Mouse (Mus musculus) right cerebral cortex, postnatal 4 days (tissue): ENCODE results near the gene Atp2a2.
"Not testable (repeated sequence)": the region's sequence is repeated elsewhere in the genome, so short reads cannot be mapped to it uniquely, and the experiment has no call there.

Experiments used
- DNase-seq: peaks from one replicate; pipeline ENCODE4 v3.0.0-alpha.2; 2022

The Atp2a2 gene

GRCm38 (mm10) chr5:122493035-122493434, 9.0 kb downstream of the Atp2a2 start:
- no peak for DNase-seq

DNA sequence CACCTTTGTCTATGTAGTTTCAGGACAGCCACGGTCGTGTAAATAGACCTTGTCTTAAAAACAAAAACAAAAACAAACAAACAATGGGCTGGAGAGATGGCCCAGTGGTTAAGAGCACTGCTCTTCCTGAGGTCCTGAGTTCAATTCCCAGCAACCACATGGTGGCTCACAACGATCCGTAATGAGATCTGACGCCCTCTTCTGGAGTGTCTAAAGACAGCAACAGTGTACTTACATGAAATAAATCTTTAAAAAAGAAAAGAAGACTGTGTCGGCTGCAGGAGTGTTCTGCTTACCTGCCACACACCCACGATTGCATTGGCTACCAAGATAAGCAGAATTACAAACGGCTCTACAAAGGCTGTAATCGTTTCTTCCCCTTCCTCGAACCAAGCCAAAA, 10.6 kb downstream of the Atp2a2 start:
- no peak for DNase-seq

GRCm38 (mm10) chr5:122490148-122490547, 11.9 kb downstream of the Atp2a2 start:
- DNase-seq: no peak

DNA sequence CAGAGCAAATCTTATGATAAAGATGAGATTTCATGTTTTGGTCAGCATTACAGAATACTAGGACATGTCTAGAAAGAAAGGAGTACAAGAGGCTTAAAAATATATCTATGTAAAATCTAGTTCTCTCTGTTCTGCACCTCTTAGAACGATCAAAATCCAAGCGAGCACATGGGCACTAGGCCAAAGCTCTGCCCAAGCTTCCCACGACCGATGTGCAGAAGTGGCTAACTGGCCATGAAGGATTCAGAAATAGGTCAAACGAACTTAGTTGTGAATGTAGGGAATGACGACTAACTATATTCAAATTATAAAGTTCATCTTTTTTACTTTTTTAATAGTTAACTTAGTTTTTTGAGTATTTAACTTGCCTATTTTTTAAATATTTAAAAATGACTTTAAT, 14.2 kb downstream of the Atp2a2 start:
- DNase-seq: no peak

- DNase-seq: not testable (repeated sequence)
These were observed 15.8 kb downstream of the Atp2a2 start for GRCm38 (mm10) chr5:122486243-122486642.

DNA sequence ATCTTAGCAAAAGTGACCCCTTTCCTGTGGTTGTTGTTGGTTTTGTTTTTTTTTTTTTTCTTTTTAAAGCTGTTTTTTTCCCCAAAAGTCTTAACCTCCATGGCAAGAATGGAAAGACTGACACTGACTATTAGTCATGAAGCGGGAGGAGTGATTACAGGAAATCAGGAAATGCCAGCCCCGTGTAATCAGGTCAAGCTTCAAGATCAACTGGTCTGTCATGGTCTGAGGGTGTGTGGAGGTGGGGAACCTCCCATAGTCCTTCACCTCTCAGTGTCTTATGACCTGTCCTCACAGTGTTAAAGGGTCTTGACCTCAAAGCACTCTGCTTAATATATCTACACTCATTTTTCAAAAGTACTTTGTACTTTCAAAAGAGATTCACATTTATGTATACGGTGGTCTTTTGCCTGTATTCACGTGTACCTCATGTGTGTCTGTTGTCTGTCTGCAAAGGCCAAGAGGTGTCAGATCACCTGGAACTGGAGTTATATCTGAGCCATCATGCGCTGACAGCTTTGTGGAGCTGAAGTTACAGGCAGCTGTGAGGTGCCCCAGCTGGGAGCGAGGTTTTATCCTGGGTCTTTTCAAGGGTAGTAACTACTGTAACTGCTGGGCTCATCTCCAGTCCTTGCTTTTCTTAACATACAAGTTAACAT, 19.2 kb downstream of the Atp2a2 start:
- DNase-seq: no peak

- DNase-seq: no peak
These were observed 20.2 kb downstream of the Atp2a2 start for GRCm38 (mm10) chr5:122481844-122482243.

- DNase-seq: no peak
These were observed 22.9 kb downstream of the Atp2a2 start for GRCm38 (mm10) chr5:122479131-122479530.

GRCm38 (mm10) chr5:122477492-122477891, 24.5 kb downstream of the Atp2a2 start:
- no peak for DNase-seq

- no peak for DNase-seq
These were observed 25.9 kb downstream of the Atp2a2 start for GRCm38 (mm10) chr5:122476078-122476477.

GRCm38 (mm10) chr5:122474643-122475363, 27.2 kb downstream of the Atp2a2 start:
- no peak for DNase-seq

DNA sequence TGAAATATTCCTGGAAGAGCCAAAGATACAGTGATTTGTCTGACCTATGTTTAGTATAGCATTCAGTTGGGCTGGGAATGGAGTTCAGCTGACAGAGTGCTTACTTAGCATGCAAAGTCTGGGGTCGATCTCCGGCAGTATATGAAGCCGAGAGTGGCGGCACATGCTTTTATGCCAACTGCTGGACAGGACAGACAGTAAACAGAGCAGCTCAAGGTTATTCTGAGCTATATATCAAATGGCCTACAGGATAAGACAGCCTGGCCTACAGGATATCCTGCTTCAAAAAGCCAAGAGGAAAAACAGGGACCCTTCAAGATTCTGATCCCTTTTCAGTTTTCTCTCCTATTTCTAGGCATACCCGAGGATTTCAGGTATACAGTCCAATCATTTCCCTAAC, 30.4 kb downstream of the Atp2a2 start:
- DNase-seq: no peak

GRCm38 (mm10) chr5:122461431-122461830, 40.6 kb downstream of the Atp2a2 start:
- DNase-seq: no peak

GRCm38 (mm10) chr5:122460656-122461055, 41.4 kb downstream of the Atp2a2 start:
- DNase-seq: no peak

DNA sequence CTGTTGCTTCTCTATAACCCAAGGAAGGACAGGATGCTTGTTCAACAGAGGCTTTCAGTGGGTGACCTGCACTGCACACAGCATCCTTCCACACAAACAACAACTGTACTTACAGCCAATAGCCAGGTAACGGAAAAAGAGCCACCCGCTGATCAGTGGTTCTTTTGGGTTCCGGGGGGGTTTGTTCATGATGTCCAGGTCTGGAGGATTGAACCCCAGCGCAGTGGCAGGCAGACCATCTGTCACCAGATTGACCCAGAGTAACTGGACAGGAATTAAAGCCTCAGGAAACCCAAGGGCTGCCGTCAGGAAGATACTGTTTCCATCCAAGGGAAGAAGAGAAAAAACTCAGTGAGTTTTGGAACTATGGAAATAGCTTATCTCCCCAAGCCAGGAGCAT, 42.7 kb downstream of the Atp2a2 start:
- DNase-seq: no peak

- DNase-seq: no peak
These were observed 44.0 kb downstream of the Atp2a2 start for GRCm38 (mm10) chr5:122458066-122458465.

DNA sequence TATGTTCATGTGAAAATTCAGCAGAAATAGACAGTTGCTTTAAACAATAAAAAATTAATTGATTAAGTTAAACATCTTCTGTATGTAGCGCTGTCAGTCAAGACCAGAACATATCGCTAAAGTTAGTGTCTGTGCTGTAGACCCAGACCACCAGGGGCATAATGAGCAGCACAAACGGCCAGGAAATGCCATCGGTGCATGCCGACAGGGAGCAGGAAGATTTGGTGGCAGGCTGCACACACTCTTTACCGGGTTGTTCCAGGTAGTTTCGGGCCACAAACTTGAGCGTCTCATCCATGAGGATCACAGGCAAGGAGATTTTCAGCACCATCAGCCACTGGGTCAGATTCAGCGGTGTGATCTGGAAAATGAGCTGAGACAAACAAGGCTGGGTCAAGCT, 45.0 kb downstream of the Atp2a2 start:
- DNase-seq: not testable (repeated sequence)

- DNase-seq: no peak
These were observed 46.4 kb downstream of the Atp2a2 start for GRCm38 (mm10) chr5:122455584-122455983.

DNA sequence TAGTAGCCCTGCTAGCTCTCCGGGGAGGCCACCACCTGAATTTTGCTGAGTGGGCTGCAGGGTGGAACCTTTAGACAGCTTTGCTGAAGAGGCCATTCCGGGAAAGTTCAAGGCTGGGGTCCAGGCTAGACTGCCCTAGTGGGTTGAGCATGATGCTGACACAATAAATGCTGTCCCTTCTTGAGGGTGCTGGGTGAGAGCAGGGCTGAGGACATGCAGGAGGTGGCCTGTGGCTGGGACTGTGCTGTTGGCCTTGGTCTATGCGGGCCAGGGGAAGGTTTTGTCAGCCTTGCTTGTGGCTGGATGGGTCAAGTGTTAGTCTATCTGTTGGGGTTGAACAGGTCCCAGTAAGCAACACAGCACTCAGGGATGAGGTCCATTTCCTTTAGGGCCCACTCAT, 47.1 kb downstream of the Atp2a2 start:
- no peak for DNase-seq

GRCm38 (mm10) chr5:122454442-122454841, 47.6 kb downstream of the Atp2a2 start:
- no peak for DNase-seq

DNA sequence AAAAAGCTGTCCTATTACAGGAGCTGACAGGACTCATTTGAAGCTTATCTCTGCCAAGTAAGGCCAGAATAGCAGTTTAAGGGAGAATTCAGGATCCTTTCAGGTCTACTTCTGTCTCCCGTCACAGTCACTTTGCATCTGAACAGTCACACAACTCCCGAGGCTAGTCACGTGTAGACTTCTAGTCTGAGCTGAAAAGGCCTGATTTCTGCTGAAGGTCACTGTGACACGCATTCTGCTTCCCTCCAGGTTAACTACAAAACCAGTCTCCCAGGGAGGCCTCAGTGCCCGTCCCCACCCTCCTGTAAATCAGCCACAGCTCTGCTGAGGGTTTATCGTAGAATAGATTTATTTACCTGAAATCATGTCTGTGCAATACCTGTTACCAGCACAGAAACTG, 48.8 kb downstream of the Atp2a2 start:
- DNase-seq: no peak

- no peak for DNase-seq
These were observed 49.8 kb downstream of the Atp2a2 start for GRCm38 (mm10) chr5:122452194-122452593.

DNA sequence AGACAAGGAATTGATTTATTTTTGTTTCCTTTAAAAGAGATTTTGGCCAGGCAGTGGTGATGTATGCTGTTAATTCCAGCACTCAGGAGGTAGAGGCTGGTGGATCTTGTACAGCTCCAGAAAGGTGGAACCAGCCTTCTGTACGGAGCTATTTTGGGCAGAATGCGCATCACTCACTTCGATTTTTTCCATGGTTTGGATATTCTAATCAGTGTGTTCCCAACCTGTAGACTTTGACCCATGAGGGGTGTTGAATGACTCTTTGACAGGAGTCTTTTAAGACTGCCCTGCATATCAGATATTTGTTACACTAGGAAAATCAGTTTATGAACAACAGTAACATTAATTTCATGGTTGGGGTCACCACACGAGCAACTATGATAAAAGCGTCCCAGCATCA, 50.7 kb downstream of the Atp2a2 start:
- no peak for DNase-seq

- no peak for DNase-seq
These were observed 51.1 kb downstream of the Atp2a2 start for GRCm38 (mm10) chr5:122450913-122451317.

- DNase-seq: no peak
These were observed 52.1 kb downstream of the Atp2a2 start for GRCm38 (mm10) chr5:122449946-122450345.
